Mouse (Mus musculus) embryo, embryonic 10.5 days (tissue): ENCODE measurements around the gene Cryaa.

Experiments used
- DNase-seq: peaks from one replicate; pipeline ENCODE4 v3.0.0-alpha.2; 2015; ENCODE audit warnings: low spot score

Gene Cryaa

DNA sequence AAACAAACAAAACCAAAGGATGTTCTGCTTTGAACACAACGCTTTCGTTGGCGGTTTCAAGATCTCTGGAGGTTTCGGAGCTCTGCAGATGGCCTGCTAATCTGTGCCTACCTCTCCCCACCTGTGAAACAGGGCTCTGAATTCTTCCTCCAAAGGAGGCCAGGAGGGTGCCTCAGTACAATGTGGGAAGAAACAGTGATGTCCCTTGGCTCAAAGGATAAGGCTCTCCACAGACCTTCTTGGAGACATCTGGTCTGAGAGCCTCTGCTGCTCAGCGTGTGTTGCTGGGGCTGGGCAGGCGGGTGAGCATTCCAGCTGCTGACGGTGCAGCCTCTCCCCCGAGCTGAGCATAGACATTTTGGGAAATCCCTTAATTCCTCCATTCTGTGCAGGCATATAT is at the start of gene Cryaa:
TSS of gene Cryaa (plus strand) at position 301 of the 400 bp plus-strand sequence.
- DNase-seq: no peak

DNA sequence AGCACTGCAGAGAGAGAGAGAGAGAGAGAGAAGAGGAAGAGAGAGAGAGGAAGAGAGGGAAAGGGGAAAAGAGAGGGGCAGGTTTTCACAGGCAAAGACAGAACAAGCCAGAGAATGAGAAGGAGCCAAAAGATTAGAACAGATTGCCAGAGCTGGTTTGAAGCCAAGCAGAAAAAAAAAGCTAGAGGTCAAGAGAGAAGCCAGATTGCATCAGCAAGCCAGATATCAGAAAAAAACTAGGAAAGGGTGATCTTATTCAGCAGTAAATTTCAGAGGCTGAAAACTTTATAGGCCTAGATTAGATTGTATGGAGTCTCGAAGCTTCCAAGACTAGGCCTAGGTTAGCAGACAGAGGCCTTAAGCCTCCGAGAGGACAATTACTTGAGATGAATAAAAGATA is 49.6 kb upstream of the Cryaa start:
- DNase-seq: no peak

DNA sequence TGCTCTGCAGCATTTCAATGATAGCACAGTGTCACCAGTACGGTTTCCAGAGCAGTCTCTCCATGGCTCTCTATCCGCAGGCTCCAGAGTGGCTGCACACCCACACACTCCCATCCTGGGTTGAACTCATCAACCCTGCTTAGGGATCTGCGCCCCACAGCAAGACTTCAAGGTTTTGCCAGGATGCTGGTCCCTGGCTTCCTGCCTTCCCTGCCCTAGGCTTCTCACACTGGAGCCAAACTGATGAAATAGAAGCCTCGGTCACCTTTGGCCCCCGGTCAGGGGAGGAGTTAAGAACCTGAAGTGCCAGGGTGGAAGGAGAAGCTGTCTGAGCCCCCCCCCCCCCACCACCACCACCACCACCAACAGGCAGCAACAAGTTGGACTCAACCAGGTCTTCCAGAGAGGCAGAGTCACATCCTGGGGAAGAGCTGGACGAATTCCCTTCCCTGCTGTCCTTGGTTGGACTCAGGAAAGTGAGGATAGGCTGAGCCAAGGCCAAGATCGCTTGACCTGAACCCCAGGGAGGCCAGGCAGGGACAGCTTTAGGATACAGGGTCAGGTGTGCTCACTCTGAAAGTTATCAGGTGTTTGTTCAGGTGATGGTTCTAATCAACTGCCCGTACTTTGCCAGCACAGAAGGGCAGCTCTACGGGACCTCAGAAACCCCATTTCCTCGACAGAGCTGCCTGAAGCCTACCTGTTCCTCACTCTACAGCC is 46.4 kb upstream of the Cryaa start:
- no peak for DNase-seq

DNA sequence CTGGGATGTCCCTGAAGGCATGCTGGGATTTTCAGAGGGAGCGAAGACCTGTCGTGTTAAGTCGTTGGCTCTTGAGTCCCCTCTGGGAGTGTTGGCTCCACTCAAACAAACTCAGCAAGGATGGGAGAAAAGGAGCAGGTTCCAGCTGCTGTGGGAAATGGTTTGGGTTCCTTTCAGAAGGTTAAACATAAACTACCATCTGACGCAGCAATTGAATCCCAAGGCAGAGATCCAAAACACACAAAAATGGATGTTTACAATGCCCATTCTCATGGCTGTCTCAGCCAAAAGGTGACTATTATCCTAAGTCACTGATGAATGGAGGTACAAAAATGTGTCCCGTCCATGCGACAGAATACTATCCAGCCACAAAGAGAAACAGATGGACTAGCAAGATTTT is 44.6 kb upstream of the Cryaa start:
- DNase-seq: no peak

DNA sequence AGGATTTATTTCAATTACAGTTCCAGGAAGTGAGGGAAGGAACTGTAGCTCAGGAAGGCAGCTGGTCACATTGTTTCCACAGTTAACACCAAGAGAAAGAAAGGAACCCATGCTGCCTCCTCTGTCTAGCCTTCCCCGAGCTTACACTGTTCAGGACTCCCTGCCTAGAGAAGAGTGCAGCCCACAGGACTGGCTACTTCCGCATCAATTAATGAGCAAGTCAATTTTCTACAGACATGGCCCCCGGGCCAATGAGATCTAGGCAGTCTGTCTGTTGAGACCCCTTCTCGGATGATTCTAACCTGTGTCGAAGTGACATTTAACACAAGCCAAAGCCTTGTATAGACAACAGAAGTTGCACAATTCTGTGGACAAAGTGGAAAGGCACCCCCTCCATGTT is 42.7 kb upstream of the Cryaa start:
- DNase-seq: no peak

DNA sequence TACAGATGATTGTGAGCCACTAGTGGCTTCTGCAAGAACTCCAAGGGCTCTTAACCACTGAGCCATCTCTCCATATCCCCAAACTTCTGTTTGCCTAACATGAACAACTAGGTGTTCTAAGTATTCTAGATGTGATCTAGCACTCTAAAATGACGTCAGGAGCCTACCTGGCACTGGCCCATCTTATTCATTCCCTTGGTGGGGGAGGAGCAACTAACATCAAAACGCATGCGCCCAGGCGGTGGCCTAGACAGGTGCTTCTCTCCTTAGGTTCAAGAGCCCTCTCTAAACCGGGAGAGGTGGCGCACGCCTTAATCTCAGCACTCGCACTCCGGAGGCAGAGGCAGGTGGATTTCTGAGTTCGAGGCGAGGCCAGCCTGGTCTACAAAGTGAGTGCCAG is 41.8 kb upstream of the Cryaa start:
- DNase-seq: no peak

DNA sequence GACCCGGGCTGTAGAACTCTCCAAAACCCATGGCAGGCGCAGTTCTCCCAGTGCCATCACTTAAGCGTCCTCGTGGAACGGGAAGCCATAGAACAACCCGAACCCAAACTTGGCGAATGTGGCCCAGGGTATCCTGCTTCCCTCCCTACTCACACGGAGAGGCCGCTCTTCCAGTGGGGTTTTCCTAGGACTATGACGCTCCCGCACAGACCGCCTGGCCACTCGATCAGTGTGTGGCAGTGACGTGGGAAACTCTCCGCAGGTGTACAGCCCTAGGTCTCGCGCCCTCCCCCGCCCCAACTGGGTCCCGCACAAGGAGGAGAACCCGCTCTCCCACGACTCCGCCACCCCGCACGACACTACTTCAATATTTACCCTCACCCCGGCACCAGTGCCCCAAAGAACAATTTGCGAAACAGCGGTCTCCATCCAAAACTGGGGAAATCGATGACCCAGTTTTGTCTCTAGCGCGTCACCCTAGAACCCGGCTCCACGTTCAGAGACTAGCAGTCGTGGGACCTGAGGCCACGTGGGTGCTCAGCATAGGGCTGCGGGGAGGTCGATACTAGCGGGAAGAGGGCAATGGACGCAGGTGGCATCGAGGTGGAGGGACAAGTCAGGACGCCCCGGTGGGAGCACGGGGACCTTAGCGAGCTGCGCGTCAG is 41.2 kb upstream of the Cryaa start:
- peak; percentile 30 for DNase-seq

DNA sequence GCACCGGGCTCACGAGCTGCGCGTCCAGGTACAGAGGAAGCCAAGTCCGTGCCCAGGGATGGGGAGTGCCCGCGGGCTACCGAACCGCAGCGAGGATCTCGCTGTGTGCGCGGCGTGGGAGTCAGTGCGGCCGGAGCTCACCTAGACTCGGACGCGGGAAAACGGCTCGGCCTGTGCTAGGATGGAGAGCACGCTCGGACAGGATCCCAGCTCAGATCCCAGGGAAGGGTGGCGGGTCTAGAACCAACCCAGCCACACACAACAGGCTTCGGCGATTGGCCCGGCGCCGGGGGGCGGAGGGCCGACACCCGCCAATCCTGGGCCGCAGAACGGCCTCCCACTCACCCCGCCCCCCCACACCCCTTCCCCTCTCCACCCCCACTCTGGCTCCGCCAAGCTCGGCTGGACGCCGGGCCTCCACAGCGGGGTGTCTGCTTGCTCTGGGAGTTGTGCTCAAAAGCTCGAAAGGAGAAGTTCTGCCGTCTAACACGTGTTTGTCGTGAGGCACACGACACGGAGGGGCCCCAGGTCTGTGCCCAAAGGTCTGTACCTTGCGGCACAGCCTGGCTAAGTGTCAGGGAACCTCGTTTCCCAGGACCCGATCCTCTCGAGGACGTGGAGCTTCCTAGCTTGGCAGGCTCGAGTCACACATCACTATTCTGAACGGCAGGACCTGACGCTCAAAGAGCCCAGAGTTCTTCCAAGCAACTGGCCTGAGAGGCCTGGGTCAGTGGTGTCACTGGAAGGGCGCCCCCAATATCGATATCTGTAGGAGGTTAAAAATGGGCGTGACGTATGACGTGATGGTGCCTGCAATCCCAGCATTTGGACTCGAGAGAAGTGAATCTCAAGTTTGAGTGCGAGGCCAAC is 40.4 kb upstream of the Cryaa start, which contains the start of gene Cbs:
TSS of gene Cbs (minus strand) at position 297 of the 870 bp plus-strand sequence.
- peak; percentile 79 for DNase-seq

DNA sequence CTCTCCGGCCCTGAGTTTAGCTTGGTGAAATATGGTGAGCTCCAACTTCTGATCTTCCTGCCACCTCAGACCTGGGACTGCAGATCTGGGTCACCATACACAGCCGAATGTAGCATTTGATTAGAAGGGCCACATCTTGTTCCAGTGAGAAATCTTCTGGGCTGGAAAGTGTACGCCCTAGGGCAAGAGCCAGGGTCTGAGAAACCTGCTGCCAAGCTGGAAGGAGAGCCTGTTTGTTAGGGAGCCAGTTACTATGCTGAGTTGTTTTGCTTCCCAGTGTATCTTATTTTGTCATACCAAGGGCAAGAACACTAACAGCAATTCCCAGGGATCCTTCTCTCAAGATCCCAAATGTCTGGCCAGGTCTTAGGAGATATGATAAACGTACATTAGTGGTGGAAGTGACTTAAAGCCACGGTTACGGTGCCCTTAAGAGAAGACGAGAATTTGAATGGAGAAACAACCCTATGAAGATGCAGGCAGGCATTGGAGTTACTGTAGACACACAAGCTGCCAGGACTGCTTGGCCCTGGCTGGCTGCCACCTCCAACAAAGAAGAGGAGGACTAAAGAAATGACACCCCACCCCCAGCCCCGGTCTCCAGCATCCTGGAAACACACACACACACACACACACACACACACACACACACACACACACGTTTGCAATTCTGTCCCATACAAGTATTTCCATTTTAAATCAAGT is 39.6 kb upstream of the Cryaa start:
- DNase-seq: no peak

DNA sequence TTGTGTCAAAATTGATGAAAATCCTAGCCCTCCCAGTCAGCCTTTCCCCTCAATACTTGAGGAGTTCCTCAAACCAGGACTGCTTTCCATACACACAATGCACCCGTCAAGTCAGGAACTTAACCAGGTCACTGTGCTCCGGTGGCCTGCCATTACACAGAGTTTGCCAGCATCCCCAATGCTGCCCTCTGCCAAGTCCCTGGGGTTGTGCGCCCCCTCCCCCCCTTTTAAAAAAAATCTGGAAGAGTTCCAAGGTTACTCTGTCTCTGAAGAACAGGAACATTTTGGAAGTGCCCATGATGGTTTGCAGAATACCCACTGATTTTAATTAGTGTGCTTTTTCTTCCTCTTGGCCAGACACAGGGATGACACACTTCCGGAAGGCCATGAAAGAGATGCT is 38.0 kb upstream of the Cryaa start:
- no peak for DNase-seq

DNA sequence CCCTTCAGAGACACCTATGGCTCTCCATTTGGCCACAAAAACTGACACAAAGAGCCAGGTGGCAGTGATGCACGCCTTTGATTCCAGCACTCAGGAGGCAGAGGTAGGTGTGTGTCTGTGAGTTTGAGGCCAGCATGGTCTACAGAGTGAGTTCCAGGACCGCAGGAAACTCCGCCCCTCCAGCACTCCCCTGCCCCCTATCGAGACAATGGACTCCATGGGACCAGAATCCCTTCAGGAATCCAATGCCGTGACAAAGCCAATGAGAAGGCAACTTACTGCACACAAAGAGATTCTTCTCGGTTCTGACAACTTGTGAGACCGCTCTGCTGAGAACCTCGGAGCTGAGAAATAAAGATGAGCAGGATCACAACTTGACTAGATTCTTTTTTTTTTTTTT is 35.3 kb upstream of the Cryaa start:
- no peak for DNase-seq

DNA sequence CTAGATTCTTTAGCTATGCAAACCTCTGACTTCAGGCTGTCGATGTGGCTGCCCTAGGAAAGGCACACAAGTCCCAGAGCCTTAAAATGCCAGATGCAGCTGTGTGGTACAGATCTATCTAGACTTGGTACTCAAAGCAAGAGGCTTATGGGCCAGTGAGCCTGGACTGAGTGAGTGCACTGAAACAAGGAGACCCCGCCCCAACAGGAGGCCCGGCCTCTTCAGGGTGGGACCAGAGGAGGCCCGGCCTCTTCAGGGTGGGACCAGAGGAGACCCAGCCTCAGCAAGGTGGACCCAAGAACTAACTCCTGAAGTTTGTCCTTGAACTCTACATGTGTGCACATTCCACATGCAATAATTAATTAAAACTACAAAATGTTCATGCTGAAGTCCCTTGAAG is 34.7 kb upstream of the Cryaa start:
- no peak for DNase-seq

DNA sequence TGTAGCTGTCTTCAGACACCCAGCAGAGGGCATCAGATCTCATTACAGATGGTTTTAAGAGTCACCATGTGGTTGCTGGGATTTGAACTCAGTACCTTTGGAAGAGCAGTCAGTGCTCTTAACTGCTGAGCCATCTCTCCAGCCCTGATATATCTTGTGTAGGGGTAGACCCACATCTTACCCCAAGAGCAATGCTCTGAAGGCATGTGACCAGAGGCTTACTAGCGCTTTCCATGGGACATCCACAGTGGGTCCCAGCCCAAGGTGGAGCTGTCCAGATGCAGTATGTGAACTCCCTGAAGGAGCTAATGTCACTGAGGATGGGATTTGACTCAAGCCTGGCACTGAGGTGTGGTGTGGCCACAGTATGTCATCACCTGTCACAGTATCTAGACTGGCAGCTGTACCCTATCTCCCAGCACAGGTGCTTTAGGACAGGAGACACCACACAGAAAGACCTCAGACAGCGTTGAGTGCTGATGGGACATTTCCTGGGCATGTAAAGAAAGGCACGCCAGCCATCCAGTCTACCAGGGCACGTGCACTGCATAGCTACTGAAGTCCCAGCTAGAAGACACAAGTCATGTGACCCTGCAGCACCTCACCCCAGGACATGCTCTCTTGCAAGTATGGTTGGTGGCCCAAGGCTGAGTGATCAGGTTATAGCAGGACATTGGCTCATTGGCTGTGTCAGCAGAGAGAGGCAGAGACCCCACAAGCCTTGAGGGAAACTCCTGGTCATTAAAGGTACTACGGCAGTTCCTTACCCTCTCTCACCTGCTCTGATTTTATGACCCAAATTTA is 31.2 kb upstream of the Cryaa start:
- DNase-seq: no peak

DNA sequence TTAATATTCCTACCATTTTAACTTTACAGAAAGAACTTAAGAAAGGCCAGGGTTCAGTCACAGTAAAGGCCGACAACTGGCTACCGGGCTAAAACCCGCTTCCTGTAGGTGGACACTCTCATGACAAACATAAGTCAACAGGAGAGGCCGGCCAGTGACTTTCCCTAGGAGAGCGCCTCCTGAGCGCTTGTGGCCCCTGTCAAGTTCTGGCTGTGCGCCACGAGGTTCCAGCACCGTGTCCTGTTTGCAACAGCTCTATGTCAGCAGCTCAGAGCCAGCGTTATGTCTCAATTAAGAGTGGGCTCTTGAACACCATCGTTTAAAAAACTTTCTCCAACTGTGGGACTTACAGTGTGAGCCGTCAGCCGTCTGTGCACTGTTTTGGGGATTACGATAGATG is 25.5 kb upstream of the Cryaa start:
- no peak for DNase-seq

DNA sequence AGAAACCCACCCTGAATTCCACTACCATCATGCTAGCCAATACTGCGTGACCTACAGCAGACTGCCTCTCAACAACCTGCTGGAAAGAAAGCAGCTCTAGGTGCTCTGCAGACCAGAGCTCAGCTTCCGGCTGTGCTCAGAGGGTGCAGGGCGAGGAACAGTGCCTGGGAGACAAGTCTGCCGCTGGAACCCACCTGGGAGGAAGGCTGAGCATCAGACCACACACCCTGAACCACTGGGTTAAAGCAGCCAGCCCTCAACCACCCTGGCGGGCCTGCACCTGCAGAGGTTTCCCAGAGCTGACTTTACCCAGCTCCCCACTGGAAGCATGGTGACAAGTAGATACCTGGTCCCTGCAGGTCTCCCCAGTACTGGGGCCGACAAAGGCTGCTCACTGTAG is 24.3 kb upstream of the Cryaa start:
- no peak for DNase-seq

DNA sequence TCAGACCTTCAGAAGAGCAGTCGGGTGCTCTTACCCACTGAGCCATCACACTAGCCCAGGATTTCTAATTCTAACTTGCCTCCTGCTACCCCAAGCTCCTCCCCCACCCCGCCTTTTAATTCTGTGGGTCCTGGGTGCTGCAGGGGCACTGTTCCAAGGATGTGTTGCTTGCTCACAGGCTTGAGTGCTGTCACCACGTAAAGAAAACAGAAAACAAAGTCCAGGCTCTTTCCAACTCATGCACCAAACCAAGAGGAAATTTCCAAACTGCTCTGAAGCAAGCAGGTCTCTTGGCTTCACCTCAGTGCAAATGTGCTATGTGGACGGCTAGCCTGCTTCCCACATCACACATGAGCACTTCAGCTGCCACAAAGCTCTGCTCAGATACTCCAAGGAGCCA is 22.2 kb upstream of the Cryaa start:
- no peak for DNase-seq

DNA sequence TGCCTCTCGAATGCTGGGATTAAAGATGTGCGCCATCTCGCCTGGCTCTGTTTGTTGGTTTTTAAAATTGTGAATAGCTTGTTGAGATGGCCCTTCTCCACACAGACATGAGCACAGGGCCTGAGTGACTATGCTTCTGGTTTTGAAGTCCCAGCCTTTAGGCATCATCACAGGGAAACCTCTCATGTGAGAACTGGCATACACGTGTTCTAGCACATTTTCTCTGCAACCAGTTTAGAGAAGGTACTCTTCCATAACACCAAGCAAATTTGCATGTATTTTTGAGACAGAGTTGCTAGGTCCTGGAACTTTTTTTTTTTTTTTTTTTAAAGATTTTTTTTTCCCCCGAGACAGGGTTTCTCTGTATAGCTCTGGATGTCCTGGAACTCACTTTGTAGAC is 20.9 kb upstream of the Cryaa start:
- no peak for DNase-seq

DNA sequence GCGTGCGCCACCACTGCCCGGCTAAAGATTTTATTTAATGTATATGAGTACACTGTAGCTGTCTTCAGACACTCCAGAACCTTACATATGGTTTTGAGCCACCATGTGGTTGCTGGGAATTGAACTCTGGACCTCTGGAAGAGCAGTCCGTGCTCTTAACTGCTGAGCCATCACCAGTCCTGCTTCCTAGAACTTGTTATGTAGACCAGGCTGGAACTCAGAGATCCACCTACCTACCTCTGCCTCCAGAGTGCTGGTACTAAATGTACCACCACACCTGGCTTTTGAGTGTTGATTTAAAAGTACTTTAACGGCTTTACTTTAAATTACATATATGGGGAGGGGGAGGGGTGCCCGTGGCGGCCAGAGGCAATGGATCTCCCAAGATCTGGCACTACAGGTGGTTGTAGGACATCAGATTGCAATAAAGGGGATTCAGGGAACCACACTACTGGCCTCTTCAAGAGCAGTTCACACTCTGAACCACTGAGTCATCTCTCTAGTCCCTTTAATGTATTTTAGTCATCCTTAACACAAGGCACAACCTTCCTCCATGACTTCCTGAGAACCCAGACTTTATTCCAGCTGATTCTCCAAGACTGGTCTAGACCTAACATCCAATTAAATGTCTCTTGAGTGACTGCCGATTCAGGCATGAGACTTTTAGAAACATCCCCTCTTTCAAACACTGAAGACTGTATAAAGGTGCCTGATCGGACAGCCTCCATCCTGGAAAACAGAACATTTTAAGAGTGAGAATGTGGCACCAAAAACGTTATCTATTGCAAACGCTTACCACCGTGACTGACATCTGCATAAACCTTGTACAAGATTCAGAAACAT is 20.2 kb upstream of the Cryaa start:
- no peak for DNase-seq

DNA sequence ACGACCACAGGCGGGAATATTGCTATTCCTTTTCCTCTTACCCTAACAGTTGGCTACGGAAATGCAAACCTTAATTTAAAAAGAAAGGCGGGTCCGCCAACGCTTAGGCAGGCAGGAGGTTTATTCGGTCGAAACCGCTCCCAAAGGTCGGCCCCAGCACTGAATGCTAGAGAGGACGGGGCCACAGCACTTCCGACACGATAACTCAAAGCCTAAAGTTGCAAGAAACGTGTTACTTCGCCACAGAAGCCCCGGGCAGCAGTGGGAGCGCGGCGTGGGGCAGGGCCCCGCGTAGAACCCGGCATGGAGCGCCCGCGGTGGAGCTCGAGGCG is 19.5 kb upstream of the Cryaa start:
- no peak for DNase-seq

DNA sequence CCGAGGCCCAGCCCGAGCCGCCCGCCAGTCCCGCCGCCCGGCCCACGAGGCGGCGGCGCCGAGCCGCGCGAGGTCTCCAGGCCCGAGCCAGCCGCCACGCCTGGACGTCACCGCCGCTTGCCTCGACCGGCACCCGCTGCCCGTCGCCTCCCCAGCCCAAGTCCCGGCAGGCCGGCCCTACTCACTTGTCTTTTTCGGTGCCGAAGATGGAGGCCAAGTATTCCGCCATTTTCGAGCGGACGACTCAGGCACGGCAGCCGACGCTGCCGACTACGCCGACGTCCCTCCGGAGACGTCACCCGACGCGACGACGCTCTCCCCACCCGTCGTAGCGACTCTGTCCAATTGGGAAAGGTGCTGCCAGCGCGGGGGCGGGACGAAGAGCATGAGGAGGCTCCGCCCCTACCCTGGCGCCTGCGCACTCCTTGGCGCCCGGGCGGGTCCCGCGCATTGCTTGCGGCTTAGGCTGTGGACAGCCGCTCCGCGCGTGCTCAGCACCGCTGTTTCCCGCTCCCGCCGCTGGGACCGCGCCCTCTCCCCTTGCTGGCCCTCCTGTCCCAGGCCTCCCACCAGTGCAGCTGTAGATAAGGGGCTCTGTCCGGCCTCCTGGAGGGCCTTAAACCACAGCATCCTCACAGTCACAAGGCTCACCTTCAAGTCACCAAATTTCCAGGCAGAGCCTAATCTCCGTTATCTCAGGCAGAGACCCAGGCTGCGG is 19.0 kb upstream of the Cryaa start, which contains the start of gene U2af1:
TSS of gene U2af1 (minus strand) at position 425 of the 718 bp plus-strand sequence.
- DNase-seq: peak; percentile 99
